Mouse (Mus musculus) testis, postnatal 10 days (tissue): ENCODE measurements around the gene Dbil5.

Experiments
- DNase-seq: peaks from one replicate; pipeline ENCODE4 v3.0.0; 2021; ENCODE audit warnings: low spot score

Dbil5 gene

DNA sequence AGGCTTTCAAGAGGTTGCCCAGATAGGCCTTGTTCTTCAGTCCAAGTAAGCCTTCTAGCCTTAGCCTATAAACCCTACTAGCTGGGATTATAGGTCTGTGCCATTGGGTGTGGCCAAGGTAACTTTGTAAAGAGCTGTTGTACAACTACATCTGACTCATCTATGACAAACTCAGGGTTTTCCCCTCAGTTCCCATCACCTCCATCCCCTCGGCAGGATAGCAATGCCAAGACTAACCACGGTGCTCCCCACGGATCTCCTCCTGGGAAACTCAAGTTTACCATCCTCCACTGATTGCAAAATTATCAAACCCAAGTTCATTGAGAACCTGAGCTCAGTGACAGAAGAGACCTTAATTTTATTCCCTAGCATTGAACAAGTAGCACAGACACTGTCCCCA lies 18.7 kb downstream of the Dbil5 start:
- DNase-seq, result no peak

GRCm38 (mm10) chr11:76239750-76240149 lies 22.3 kb downstream of the Dbil5 start:
- DNase-seq, result no peak

GRCm38 (mm10) chr11:76242901-76243810 lies 25.7 kb downstream of the Dbil5 start, which contains the start of the genes Mrm3 and Glod4:
Gene Mrm3, plus strand, starts transcription at chr11:76243715.
Gene Glod4, minus strand, starts transcription at chr11:76243725.
- peak; percentile 97 for DNase-seq

- no peak for DNase-seq
Measured at GRCm38 (mm10) chr11:76243811-76244546, 26.6 kb downstream of the Dbil5 start.

GRCm38 (mm10) chr11:76246439-76246838 lies 29.0 kb downstream of the Dbil5 start:
- no peak for DNase-seq

DNA sequence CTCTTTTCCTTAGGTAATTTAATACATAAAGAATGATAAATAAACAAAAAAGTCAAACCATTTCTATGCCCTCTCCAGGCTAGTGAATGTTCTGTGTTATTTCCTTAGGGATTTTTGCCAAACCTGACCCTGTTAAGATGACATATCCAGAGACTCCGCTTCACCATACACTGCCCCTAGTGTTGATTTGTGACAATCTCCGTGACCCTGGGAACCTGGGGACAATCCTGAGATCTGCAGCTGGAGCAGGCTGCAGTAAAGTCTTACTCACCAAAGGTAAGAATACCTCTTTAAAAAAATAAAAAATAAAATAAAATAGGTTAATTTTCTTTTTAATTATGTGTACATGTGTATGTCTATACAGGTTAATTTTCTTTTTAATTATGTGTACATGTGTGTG lies 29.8 kb downstream of the Dbil5 start:
- DNase-seq, result no peak

- no peak for DNase-seq
Measured at GRCm38 (mm10) chr11:76252036-76252435, 34.6 kb downstream of the Dbil5 start.

GRCm38 (mm10) chr11:76253145-76253917 lies 35.9 kb downstream of the Dbil5 start:
- peak; percentile 92 for DNase-seq

GRCm38 (mm10) chr11:76253918-76254264 lies 36.5 kb downstream of the Dbil5 start:
- DNase-seq, result no peak

DNA sequence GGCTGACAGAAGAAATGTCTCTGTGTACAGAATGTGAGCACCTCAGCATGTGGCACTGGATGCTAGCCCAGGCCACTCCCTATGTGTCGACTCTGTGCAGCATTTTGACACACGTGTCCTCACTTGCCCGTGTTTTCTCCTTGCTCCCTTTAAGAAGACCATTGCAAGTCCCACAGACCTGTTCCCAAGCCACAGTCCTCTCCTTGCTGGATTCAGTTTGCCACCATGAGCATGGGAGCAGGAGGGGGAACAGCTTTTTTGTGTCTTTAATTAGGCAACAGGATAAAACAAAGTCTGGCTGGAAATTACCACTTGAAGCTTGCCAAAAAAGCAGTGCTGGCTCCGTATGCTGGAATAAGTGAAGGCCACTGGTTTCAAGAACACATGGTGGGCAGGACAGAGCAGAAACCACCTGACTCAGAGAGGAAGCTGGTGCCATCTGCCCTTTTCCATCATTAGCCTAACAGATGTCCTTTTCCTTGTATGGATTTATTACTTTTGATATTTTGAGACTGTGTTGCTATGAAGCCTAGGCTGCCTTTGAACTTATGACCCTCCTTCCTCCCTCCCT lies 38.1 kb downstream of the Dbil5 start:
- DNase-seq, result no peak

DNA sequence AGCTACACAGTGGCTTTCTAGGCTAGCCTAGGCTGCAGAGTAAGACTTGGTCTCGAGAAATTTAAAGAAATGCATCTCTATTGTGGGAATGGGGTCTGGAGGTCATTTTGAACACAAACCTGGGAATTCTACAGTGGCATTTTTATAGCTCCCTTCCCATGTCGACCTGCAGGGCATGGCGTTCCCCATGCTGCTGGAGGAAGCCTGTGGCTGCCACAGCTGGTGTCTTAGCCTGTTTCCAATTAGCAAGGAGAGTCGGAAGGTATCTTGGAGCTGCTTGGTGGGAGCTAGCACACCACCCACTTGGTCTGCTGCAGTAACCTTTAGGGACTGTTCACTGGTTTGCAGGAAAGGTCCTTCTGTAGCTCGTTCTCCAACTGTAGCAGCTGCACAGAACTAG lies 38.7 kb downstream of the Dbil5 start:
- no peak for DNase-seq

GRCm38 (mm10) chr11:76257386-76257785 lies 40.0 kb downstream of the Dbil5 start:
- no peak for DNase-seq

- no peak for DNase-seq
Measured at GRCm38 (mm10) chr11:76258511-76258910, 41.1 kb downstream of the Dbil5 start.

- no peak for DNase-seq
Measured at GRCm38 (mm10) chr11:76260208-76261050, 43.0 kb downstream of the Dbil5 start.

- DNase-seq, result no peak
Measured at GRCm38 (mm10) chr11:76261224-76261623, 43.8 kb downstream of the Dbil5 start.

- DNase-seq, result no peak
Measured at GRCm38 (mm10) chr11:76262611-76263351, 45.4 kb downstream of the Dbil5 start.

DNA sequence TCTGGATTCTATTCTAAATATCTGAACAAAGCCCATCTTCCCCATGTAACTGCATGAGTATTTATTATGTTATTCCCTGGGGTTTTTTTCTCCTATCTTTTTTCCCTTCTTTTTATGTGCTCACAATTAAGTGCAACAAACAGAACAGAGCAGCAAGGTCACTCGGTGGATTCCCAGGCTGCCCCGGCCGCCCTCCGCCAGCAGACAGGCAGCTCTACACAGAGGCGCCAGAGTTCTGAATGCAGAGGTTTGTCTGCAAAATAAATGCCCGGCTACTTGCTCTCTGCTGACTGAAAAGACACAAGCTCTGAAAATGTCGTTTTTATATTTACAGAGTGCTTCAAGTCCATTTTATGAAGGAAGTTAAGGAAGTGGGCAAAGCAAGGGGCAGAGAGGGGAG lies 50.1 kb downstream of the Dbil5 start:
- DNase-seq, result no peak

- no peak for DNase-seq
Measured at GRCm38 (mm10) chr11:76268001-76268459, 50.6 kb downstream of the Dbil5 start.
